Mouse (Mus musculus): ENCODE measurements around the gene Gbf1.

DNA sequence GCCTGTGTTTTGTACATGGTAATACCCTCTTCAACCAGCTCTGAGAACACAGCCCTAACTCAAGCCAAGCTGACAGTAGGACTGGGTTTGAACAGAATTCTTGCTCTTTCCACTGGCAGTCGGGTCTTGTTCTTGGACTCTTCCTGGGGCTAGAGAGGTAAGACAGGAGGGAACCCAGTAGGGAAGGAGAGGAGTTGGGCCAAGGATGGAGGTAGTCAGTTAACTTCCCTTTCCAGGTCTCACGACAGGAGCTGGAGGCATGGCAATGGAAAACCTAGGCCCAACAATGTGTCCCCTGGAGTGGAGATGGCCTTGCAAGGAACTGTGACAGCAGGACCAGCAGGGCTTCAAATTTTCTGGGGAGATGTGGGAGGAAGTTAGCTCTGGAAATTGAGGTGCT is 12.0 kb upstream of the Gbf1 start:
- TF ChIP-seq GATA1 (IDR thresholded peaks at IDR 0.05; ENCODE audit: borderline replicate concordance, low read length) (no peak), FLI1 (IDR thresholded peaks at IDR 0.05; ENCODE audit: low read length) (no peak)

All from megakaryocyte, embryonic 14.5 days (primary cell).